Mouse (Mus musculus): Measurements from ENCODE around the gene Tbce. TPM values are rescaled to one million over a fixed set of nuclear protein-coding genes. Genes with fewer than 3 reads are reported as not detected.
A peak's percentile ranks its signal among the peaks of the same experiment; 100 is the strongest.
"Not testable (repeated sequence)": the region's sequence is repeated elsewhere in the genome, so short reads cannot be mapped to it uniquely, and the experiment has no call there.

The Tbce gene
- total RNA-seq, 2 experiments from 2014 or later, result 61.3 to 89.7 TPM

DNA sequence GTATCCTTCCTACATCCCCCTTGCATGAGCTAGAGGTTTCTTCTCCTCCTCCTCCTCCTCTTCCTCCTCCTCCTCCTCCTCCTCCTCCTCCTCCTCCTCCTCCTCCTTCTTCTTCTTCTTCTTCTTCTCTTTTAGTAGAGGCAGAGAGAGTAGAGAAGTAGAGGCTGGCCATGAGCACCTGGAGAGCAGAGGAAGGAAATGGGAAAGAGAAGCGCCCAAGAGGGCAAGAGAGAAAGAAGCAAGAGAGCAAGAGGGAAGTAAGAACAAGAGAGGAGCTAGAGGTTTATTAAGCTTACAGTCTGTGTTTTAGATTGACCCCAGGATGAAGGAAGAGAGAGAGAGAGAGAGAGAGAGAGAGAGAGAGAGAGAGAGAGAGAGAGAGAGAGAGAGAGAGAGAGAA is 57.6 kb downstream of the Tbce start:
- not testable (repeated sequence) for DNase-seq (ENCODE audit: extremely low spot score in 1 of 2, low spot score in 1 of 2)

DNA sequence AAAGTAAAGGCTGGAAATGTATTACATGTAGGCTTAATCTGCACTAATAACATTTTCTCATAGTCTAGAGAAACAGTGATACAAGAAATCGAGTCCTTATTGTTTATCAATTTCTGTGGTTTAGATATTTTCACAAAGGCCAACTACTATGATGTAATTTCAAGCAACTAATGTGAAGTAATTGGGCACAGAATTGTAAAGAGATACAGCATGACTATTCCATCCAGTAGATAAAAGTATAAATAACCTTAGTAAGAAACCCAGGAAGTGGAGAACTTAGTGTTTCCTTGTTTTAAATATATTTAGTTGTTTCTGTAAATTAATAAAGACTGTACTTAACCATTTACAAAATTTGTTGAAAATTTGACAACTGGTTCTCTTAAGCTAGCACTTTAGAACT is 69.6 kb downstream of the Tbce start:
- no peak for DNase-seq (ENCODE audit: extremely low spot score in 1 of 2, low spot score in 1 of 2)

DNA sequence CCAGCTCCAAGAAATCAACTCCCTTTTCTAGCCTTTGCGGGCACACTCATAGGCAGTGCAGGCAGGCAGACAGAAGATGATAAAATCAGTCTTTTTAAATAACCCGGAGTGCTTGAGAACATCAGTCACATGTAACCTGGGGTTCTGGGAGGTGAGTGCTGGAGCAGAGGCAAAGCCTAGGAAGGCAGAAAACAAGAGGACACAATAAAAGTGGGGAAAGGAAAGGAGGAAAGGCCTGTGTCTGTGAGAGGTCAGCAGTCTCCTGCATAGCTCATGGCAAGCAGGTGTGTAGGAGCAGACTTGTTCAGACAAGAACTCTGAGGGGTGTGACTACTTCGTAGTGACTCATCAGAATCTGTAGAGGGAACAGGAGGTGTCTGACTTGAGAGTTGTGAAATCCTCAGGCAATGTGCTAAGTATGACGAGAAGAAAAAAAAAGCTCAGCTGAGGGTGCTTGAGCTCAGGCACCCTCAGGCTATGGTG is 70.8 kb downstream of the Tbce start:
- no peak for DNase-seq (ENCODE audit: extremely low spot score in 1 of 2, low spot score in 1 of 2)

DNA sequence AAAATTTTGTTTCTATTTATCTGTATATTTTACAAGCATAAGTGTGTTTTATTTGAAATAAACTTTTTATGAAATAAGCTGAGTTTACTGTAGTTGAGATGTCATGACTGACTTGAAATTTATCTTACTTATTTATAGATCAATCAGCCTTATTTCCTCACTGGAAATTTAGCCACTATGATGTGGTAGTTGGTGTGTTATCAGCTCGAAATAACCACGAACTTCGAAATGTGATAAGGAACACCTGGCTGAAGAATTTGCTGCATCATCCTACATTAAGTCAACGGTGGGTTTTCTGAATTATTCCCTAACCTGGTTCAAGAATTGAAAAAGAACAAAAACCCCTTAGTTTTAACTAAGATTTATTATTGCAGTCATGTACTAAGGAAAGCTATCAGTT is 73.3 kb downstream of the Tbce start:
- DNase-seq (ENCODE audit: extremely low spot score in 1 of 2, low spot score in 1 of 2), result no peak

DNA sequence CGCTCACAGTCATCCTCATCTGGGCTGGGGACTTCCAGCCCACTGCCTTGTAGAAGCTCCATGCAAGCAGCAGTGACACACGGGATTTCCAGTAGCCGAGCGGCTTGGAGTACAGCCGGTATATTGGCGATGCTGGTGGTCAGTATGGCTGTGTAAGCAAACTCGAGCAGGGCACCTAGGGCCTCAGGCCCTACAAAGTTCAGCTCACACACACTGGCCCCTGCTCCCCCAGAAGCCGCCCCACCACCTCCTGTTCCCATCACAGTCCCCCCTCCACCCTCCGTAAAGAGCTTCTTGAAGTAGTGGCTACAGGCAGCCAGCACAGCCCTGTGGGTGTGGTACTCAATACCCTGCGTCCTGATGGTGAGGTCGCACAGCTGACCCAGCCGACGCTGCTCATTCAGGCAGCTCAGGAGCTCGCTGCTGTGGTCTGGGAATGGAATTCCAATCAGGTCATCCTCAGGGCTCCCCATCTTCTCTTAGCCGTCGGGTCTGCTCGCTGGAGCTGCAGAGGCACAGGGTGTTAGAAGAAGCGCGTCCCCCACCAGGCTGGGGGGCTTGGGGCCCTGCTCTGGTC is 74.0 kb downstream of the Tbce start:
- no peak for DNase-seq (ENCODE audit: extremely low spot score in 1 of 2, low spot score in 1 of 2)

- DNase-seq (ENCODE audit: extremely low spot score in 1 of 2, low spot score in 1 of 2), result no peak
Measured at GRCm38 (mm10) chr13:13961046-13961445, 78.4 kb downstream of the Tbce start.

DNA sequence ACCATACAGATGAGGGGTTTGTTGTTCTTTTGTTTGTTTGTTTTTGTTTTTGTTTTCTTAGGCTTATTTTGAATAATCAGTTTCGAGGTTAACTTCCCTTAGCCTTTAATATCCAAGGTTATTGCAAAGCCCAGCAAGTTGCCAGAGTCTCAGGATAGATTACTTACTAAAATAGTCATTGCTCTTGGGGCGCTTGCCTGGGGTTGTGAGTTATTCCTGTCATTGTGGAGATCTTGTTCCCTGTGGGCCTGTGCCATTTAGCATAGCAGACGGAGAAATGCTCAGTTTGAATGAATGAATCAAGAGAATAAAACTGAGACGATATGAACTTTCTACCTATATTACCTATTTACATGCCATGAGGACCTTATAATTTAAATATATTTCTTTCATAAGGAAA is 79.2 kb downstream of the Tbce start:
- no peak for DNase-seq (ENCODE audit: extremely low spot score in 1 of 2, low spot score in 1 of 2)

- no peak for DNase-seq (ENCODE audit: extremely low spot score in 1 of 2, low spot score in 1 of 2)
Measured at GRCm38 (mm10) chr13:13956686-13957085, 82.8 kb downstream of the Tbce start.

GRCm38 (mm10) chr13:13954931-13955330 is 84.5 kb downstream of the Tbce start:
- DNase-seq (ENCODE audit: extremely low spot score in 1 of 2, low spot score in 1 of 2), result peak in 1 of 2 experiments; percentile 18

GRCm38 (mm10) chr13:13953874-13954832 is 85.3 kb downstream of the Tbce start, which contains the start of gene B3galnt2:
TSS of gene B3galnt2 (plus strand) at chr13:13954469.
- DNase-seq (ENCODE audit: extremely low spot score in 1 of 2, low spot score in 1 of 2), result peak; percentile 81 to 84

Other genes with a start within 250 kb of the Tbce start
- gene B3galnt2, start 85.2 kb downstream of the Tbce start, total RNA-seq (2021), result 10 to 100 TPM; 12.7 to 15.5 TPM
- gene Arid4b, start 23.6 kb upstream of the Tbce start, total RNA-seq (2021), result 10 to 100 TPM; 39.3 to 48.1 TPM
- gene Ggps1, start 23.9 kb upstream of the Tbce start, total RNA-seq (2021), result 10 to 100 TPM; 53.7 to 62.0 TPM